Mouse (Mus musculus) layer of hippocampus, adult 9-11 months (tissue): Measurements from ENCODE around the gene Snx32.

Experiments used
- DNase-seq: peaks from one replicate; pipeline ENCODE4 v3.0.0; 2022

Snx32 gene

DNA sequence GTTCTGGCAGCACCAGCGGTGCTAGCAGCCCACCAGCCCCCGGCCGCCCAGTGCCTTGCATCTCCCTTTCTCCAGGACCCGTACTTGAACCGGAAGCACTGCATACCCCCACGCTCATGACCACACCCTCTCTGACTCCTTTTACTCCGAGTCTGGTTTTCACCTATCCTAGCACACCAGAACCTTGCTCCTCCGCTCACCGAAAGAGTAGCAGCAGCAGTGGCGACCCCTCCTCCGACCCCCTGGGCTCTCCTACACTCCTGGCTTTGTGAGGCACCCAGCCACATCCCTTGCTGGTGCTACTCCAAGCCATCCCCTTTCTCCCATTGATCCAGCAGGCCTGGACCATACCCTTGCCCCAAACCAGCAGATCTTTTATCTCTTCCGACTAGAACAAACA, 55.3 kb downstream of the Snx32 start:
- no peak for DNase-seq

DNA sequence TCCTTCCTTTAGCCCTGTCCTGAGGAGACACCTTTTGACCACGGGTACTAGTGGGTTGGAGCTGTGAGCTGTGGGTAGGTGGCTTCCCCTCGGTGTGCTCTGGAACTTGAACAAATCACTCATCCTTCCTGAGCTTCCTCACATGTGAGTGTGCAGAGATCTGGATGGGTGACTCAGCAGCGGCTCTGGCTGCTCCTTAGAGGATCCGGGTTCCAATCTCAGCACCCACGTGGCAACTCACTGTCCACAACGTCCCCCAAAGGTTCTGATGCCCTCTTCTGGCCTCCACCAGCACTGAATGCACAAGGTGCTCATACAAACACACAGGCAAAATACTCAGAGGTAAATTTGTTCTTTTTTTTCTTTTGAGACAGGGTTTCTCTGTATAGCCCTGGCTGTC, 58.6 kb downstream of the Snx32 start:
- no peak for DNase-seq

DNA sequence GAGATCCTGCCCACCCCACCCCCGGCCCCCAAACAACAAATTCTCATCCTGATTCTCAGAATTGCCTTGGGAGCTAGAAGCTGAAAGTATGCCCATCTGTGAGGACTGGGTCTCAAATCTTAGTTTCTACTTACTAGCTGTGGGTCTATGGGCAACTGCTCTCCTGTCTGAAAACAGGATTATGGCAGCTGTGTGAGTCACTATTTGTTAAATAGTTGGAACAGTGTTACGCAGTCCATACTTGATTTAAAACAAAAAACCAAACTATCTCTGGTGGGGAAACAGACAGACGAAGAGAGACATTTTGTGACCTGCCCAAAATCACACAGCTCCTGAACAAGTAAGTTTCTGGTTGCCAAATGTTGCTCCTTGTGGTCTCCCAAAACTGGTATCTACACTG, 60.7 kb downstream of the Snx32 start:
- DNase-seq: no peak

GRCm38 (mm10) chr19:5448354-5449150, 61.8 kb downstream of the Snx32 start:
- DNase-seq: no peak

DNA sequence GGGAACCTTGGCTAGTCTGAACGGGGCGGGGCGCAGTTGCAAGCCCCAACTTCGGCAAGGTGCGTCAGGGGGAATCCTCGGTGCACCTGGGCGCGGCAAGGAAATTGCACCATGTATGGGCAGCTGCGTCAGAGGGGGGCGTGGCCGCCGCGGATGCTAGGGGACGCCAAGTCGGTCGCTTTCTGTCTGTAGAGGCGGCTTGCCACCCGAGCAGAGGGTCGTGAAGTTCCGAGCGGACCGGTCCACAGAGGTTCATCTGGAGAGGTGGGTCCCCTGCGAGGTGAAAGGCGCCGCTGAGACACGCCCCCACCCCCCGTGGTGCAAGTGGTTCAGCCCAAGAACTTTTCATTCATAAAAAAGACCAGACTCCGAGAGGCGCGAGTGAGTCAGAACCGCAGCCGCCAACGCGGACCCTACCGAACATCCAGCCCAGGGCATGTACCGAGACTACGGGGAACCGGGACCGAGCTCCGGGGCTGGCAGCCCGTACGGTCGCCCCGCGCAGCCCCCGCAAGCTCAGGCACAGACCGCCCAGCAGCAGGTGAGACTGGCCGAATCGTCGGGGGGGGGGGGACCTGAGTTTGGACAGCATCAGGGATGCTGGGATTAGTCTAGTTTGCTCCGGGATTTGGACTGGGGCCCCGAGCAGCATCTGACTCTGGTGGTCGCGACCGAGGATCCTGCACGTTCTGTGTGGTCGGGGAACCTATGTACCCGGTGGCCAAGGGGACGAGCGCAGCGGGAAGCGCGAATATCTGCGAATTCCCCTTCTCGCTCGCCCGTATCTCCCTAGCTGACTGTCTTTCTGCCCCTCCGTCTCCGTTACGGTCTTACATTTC, 62.6 kb downstream of the Snx32 start, which contains the start of gene Fosl1:
Gene Fosl1, plus strand, starts transcription at position 33 of the 839 bp plus-strand sequence.
- no peak for DNase-seq

GRCm38 (mm10) chr19:5445747-5446146, 64.6 kb downstream of the Snx32 start:
- DNase-seq: no peak

GRCm38 (mm10) chr19:5444954-5445353, 65.4 kb downstream of the Snx32 start:
- DNase-seq: no peak

DNA sequence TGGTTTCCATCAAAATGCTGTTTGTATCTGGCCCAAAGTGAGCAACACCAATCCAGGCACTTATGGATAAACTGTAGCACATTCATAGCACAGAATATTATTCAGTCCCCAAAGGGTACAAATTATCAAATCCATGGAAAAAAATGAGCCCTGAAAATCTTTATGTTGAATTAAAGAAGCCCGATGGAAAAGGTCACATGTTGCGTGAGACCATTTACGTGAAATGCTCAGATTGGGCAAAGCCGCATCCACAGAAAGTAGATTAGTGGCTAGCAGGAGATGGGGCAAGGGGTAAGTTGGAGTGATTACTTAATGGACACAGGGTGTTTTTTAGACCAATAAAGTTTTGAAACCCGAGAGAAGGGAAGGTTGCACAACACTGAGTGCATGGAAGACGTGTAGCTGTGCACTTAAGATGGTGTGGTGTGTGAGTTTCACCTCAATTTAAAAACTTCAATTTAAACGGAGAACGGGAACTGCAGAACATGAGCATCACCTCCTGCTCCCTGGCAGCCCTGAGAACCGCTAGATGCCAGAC, 65.9 kb downstream of the Snx32 start:
- DNase-seq: no peak
